9 mouse cellular contexts compared by ENCODE assay signal in genomic region chr1:82476256-82476655, GRCm38 (mm10).
DNase-seq lines count a peak whose midpoint lies in the region; ATAC-seq and TF ChIP-seq lines count a peak whose summit lies in the region.
"Had no signal": no experiment of that assay in that cellular context is flagged by ENCODE, and none has a peak within 500 bp of the region (broad histone marks: within the 10 kb centered on the region; RNA-seq: fewer than 3 reads in every experiment).

No protein-coding gene starts in this region.

- H3K27ac ChIP-seq in heart, embryonic 12.5 days (ENCODE audit: poor library complexity, severe bottlenecking) = no peak overlapping the region
- H3K27ac ChIP-seq in limb, embryonic 10.5 days = peak overlapping the region; percentile 46; the same call in 1 of the 2 replicates
- H3K27ac ChIP-seq in small intestine, adult 2 months (ENCODE audit: insufficient read depth, low read depth, low read length) = no peak overlapping the region
- H3K27ac ChIP-seq: midbrain, embryonic 12.5 days had no signal

- TF ChIP-seq CTCF in C2C12 (IDR thresholded peaks at IDR 0.05; ENCODE audit: control insufficient read depth, insufficient read depth, insufficient read length) = peak; percentile 80
- peak; percentile 97 for TF ChIP-seq CTCF in brain, embryonic 14.5 days (IDR thresholded peaks at IDR 0.05; ENCODE audit: borderline replicate concordance, extremely low read depth, insufficient read depth, insufficient read length)
- peak; percentile 54; the same call in 1 of the 2 replicates for TF ChIP-seq CTCF in small intestine, adult 2 months (IDR thresholded peaks at IDR 0.05; ENCODE audit: extremely low read depth, insufficient read length, insufficient replicate concordance, low read depth, low read length)

- H3K4me2 ChIP-seq in heart, embryonic 12.5 days = no peak overlapping the region
- H3K4me2 ChIP-seq: midbrain, embryonic 12.5 days had no signal

- 0 out of 2 replicates have a peak, but pooled peaks cover 2% of the 10 kb centered on the region for H3K4me1 ChIP-seq in heart, embryonic 12.5 days (replicated peaks)
- peaks cover 22% of the 10 kb centered on the region; the same call in 1 of the 2 replicates for H3K4me1 ChIP-seq in limb, embryonic 10.5 days
- H3K4me1 ChIP-seq in small intestine, adult 2 months (ENCODE audit: control insufficient read depth, insufficient read depth, insufficient read length, low read length) = no peaks in the 10 kb centered on the region

- TF ChIP-seq POLR2A in brain, embryonic 14.5 days (IDR thresholded peaks at IDR 0.05; ENCODE audit: borderline replicate concordance, extremely low read depth, insufficient read depth, insufficient read length, poor library complexity, severe bottlenecking) = no peak
- TF ChIP-seq POLR2A in small intestine, adult 2 months (IDR thresholded peaks at IDR 0.05; ENCODE audit: low read depth, low read length) = no peak

- no peaks in the 10 kb centered on the region for H3K27me3 ChIP-seq in heart, embryonic 12.5 days (replicated peaks)
- no peaks in the 10 kb centered on the region for H3K27me3 ChIP-seq in C2C12 (ENCODE audit: control insufficient read depth, insufficient read depth, insufficient read length)
- H3K27me3 ChIP-seq in limb, embryonic 10.5 days (ENCODE audit: low read depth, poor library complexity, severe bottlenecking) = no peaks in the 10 kb centered on the region
- no peaks in the 10 kb centered on the region for H3K27me3 ChIP-seq in small intestine, adult 2 months (ENCODE audit: control insufficient read depth, insufficient read depth, low read length)
- H3K27me3 ChIP-seq: midbrain, embryonic 12.5 days had no signal

- H3K36me3 ChIP-seq in heart, embryonic 12.5 days = no peaks in the 10 kb centered on the region
- no peaks in the 10 kb centered on the region for H3K36me3 ChIP-seq in C2C12 (ENCODE audit: control insufficient read depth, insufficient read depth)
- no peaks in the 10 kb centered on the region for H3K36me3 ChIP-seq in limb, embryonic 10.5 days
- H3K36me3 ChIP-seq in small intestine, adult 2 months (ENCODE audit: control insufficient read depth, insufficient read depth, low read length) = no peaks in the 10 kb centered on the region
- H3K36me3 ChIP-seq: midbrain, embryonic 12.5 days had no signal

- WGBS in heart, embryonic 12.5 days = 52% methylated on average over 11 of the region's 11 CpGs
- 48% methylated on average over 11 of the region's 11 CpGs for WGBS in limb, embryonic 10.5 days
- WGBS in small intestine, adult 2 months = 52% methylated on average over 11 of the region's 11 CpGs

- no peak for ATAC-seq in heart, embryonic 12.5 days (ENCODE audit: insufficient number of reproducible peaks, low FRiP score)

- H3K4me3 ChIP-seq in heart, embryonic 12.5 days = no peak overlapping the region
- H3K4me3 ChIP-seq in C2C12 (ENCODE audit: insufficient read depth, poor library complexity, severe bottlenecking) = no peak overlapping the region
- H3K4me3 ChIP-seq in limb, embryonic 10.5 days = no peak overlapping the region
- H3K4me3 ChIP-seq in small intestine, adult 2 months (ENCODE audit: low read depth, low read length) = no peak overlapping the region
- H3K4me3 ChIP-seq: midbrain, embryonic 12.5 days had no signal

- H3K9me3 ChIP-seq in heart, embryonic 12.5 days (replicated peaks) = no peaks in the 10 kb centered on the region
- no peaks in the 10 kb centered on the region for H3K9me3 ChIP-seq in limb, embryonic 10.5 days (replicated peaks)
- H3K9me3 ChIP-seq: midbrain, embryonic 12.5 days had no signal

- no peaks in the 10 kb centered on the region for H3K79me2 ChIP-seq in C2C12 (ENCODE audit: control insufficient read depth, insufficient read depth)

- no peaks in the 10 kb centered on the region for H3K79me3 ChIP-seq in C2C12 (ENCODE audit: low read depth)

- DNase-seq in heart, adult 18-20 months = peak; percentile 27 to 57
- DNase-seq in brain, embryonic 14.5 days (ENCODE audit: low read depth) = peak; percentile 86
- peak; percentile 72 for DNase-seq in forelimb bud, embryonic 11.5 days (ENCODE audit: low read depth, low spot score)
- peak; percentile 52 for DNase-seq in limb, embryonic 10.5 days (ENCODE audit: low spot score)
- no peak for DNase-seq in Muller cell, postnatal 12 days (ENCODE audit: inconsistent ontology term)

- H3K9ac ChIP-seq in heart, embryonic 12.5 days = no peak overlapping the region
- H3K9ac ChIP-seq: midbrain, embryonic 12.5 days had no signal

- H3ac ChIP-seq in C2C12 (ENCODE audit: control insufficient read depth, insufficient read length, low read depth) = no peak overlapping the region

TF ChIP-seq in C2C12, 6 proteins besides CTCF, POLR2A, EP300 and RAD21:
- TF ChIP-seq USF1 (IDR thresholded peaks at IDR 0.05; ENCODE audit: low read depth) (no peak), MAX (IDR thresholded peaks at IDR 0.05) (no peak), MYOG (IDR thresholded peaks at IDR 0.05; ENCODE audit: control insufficient read depth, extremely low read depth, insufficient read length) (no peak), FOSL1 (IDR thresholded peaks at IDR 0.05; ENCODE audit: insufficient read depth, low read length, poor library complexity, severe bottlenecking) (no peak), CEBPB (IDR thresholded peaks at IDR 0.05; ENCODE audit: low read depth) (no peak)
